Comparison of ENCODE assay signal across 21 mouse cellular contexts in genomic region chr5:108042061-108042460, GRCm38 (mm10). TPM values are rescaled to one million over a fixed set of nuclear protein-coding genes. Genes with fewer than 3 reads are reported as not detected.
DNase-seq lines count a peak whose midpoint lies in the region; ATAC-seq lines count a peak whose summit lies in the region.
"Had no signal": no experiment of that assay in that cellular context is flagged by ENCODE, and none has a peak within 500 bp of the region (broad histone marks: within the 10 kb centered on the region; RNA-seq: fewer than 3 reads in every experiment).

No protein-coding gene starts in this region.

- WGBS in midbrain, embryonic 14.5 days: 81% methylated on average over 5 of the region's 5 CpGs
- 88% methylated on average over 5 of the region's 5 CpGs for WGBS in midbrain, embryonic 10.5 days

- no peaks in the 10 kb centered on the region for H3K27me3 ChIP-seq in megakaryocyte, embryonic 14.5 days (replicated peaks)
- no peaks in the 10 kb centered on the region for H3K27me3 ChIP-seq in midbrain, embryonic 14.5 days (ENCODE audit: control insufficient read depth, insufficient read depth, low read length)
- no peaks in the 10 kb centered on the region for H3K27me3 ChIP-seq in midbrain, embryonic 10.5 days (ENCODE audit: low read depth, poor library complexity, severe bottlenecking)
- H3K27me3 ChIP-seq: embryonic facial prominence, embryonic 13.5 days; embryonic facial prominence, embryonic 15.5 days; forebrain, embryonic 13.5 days; forebrain, embryonic 15.5 days had no signal

- no peak overlapping the region for H3K9ac ChIP-seq in midbrain, embryonic 14.5 days (replicated peaks; ENCODE audit: low read length)
- H3K9ac ChIP-seq: embryonic facial prominence, embryonic 13.5 days; embryonic facial prominence, embryonic 15.5 days; forebrain, embryonic 13.5 days; forebrain, embryonic 15.5 days; forebrain, postnatal 0 days had no signal

- H3K4me2 ChIP-seq in midbrain, embryonic 14.5 days (ENCODE audit: low read length): no peak overlapping the region
- H3K4me2 ChIP-seq: embryonic facial prominence, embryonic 13.5 days; embryonic facial prominence, embryonic 15.5 days; forebrain, embryonic 13.5 days; forebrain, embryonic 15.5 days had no signal

- peaks cover 5% of the 10 kb centered on the region for H3K4me1 ChIP-seq in megakaryocyte, embryonic 14.5 days
- H3K4me1 ChIP-seq in midbrain, embryonic 14.5 days (ENCODE audit: control insufficient read depth, insufficient read depth, low read length): no peaks in the 10 kb centered on the region
- no peaks in the 10 kb centered on the region for H3K4me1 ChIP-seq in midbrain, embryonic 10.5 days
- H3K4me1 ChIP-seq: embryonic facial prominence, embryonic 15.5 days; forebrain, embryonic 13.5 days; forebrain, embryonic 15.5 days had no signal

- no peak overlapping the region for H3K27ac ChIP-seq in midbrain, embryonic 14.5 days (replicated peaks; ENCODE audit: low read depth, low read length)
- H3K27ac ChIP-seq in midbrain, embryonic 10.5 days (replicated peaks): no peak overlapping the region
- H3K27ac ChIP-seq: embryonic facial prominence, embryonic 13.5 days; embryonic facial prominence, embryonic 15.5 days; forebrain, embryonic 13.5 days; forebrain, embryonic 15.5 days had no signal

- no peaks in the 10 kb centered on the region for H3K36me3 ChIP-seq in megakaryocyte, embryonic 14.5 days (replicated peaks; ENCODE audit: low read length)
- H3K36me3 ChIP-seq in midbrain, embryonic 14.5 days (ENCODE audit: control insufficient read depth, insufficient read depth, low read length): no peaks in the 10 kb centered on the region
- H3K36me3 ChIP-seq in midbrain, embryonic 10.5 days: no peaks in the 10 kb centered on the region
- H3K36me3 ChIP-seq: embryonic facial prominence, embryonic 13.5 days; embryonic facial prominence, embryonic 15.5 days; forebrain, embryonic 15.5 days had no signal

- peak overlapping the region; percentile 35 for H3K4me3 ChIP-seq in megakaryocyte, embryonic 14.5 days (replicated peaks)
- H3K4me3 ChIP-seq in midbrain, embryonic 14.5 days (replicated peaks; ENCODE audit: low read depth, low read length): no peak overlapping the region
- no peak overlapping the region for H3K4me3 ChIP-seq in midbrain, embryonic 10.5 days
- H3K4me3 ChIP-seq: embryonic facial prominence, embryonic 13.5 days; embryonic facial prominence, embryonic 15.5 days; forebrain, embryonic 13.5 days; forebrain, embryonic 15.5 days had no signal

- ATAC-seq in megakaryocyte, adult 5-6 weeks (ENCODE audit: poor library complexity, severe bottlenecking): no peak
- ATAC-seq in midbrain, embryonic 14.5 days (ENCODE audit: low FRiP score, low TSS enrichment): no peak
- peak; percentile 30; the same call in 1 of the 2 replicates for ATAC-seq in erythroblast, adult 5-6 weeks (replicated peaks; ENCODE audit: low FRiP score, poor library complexity, severe bottlenecking)
- ATAC-seq: activated CD4-positive, CD25-positive, alpha-beta regulatory T cell, adult 4 months; forebrain, embryonic 13.5 days; forebrain, embryonic 15.5 days; forebrain, postnatal 0 days had no signal

- H3K9me3 ChIP-seq in megakaryocyte, embryonic 14.5 days: no peaks in the 10 kb centered on the region
- no peaks in the 10 kb centered on the region for H3K9me3 ChIP-seq in midbrain, embryonic 14.5 days (ENCODE audit: control insufficient read depth, low read length)
- H3K9me3 ChIP-seq in midbrain, embryonic 10.5 days (replicated peaks): no peaks in the 10 kb centered on the region
- H3K9me3 ChIP-seq: embryonic facial prominence, embryonic 13.5 days; embryonic facial prominence, embryonic 15.5 days; forebrain, embryonic 13.5 days; forebrain, embryonic 15.5 days had no signal

- peak; percentile 8 for DNase-seq in midbrain, embryonic 14.5 days
- DNase-seq in midbrain, embryonic 10.5 days (ENCODE audit: low spot score): no peak
- no peak for DNase-seq in adrenal gland, postnatal 36 days
- DNase-seq: adrenal gland, adult 8-10 months; adrenal gland, postnatal 14 days; cerebellum, adult 11 months; cerebellum, adult 18-20 months; cerebellum, adult 8-10 months; cerebellum, adult 9-11 months; cerebellum, postnatal 14 days; cerebellum, postnatal 36 days; embryo, embryonic 11 days; forebrain, postnatal 0 days had no signal

RNA-seq across cellular contexts. Expression of gene Mtf2, which starts 23.4 kb away (rescaled TPM):
- polyA plus RNA-seq in megakaryocyte, embryonic 14.5 days (2012; ENCODE audit: insufficient read depth, low replicate concordance): 5.8 and 11.6 TPM in 2 replicates
- 32.5 and 36.9 TPM in 2 replicates for total RNA-seq in megakaryocyte, adult 5-6 weeks (2015)
- 33.3 and 46.3 TPM in 2 replicates for total RNA-seq in megakaryocyte, adult 5-6 weeks (2017)
- polyA plus RNA-seq in midbrain, embryonic 14.5 days (2014; fragmentation: Nextera tagmentation; extraction: Ambion mirVana): 91.4 and 113 TPM in 2 replicates
- 136 and 146 TPM in 2 replicates for polyA plus RNA-seq in midbrain, embryonic 10.5 days (2016; fragmentation: Nextera tagmentation; extraction: Ambion mirVana)
- 19.6 and 22.9 TPM in 2 replicates for total RNA-seq in erythroblast, adult 5-6 weeks (2015; ENCODE audit: low replicate concordance)
- total RNA-seq in erythroblast, adult 5-6 weeks (2017; ENCODE audit: low replicate concordance): 18.9 and 32.2 TPM in 2 replicates
- total RNA-seq in adrenal gland, postnatal 36 days (2021): 10 to 100 TPM; 17.8 to 29.2 TPM

RNA-seq across cellular contexts. Expression of gene Fam69a, which starts 55.2 kb away (rescaled TPM):
- 0.94 TPM in 1 of 2 replicates, not detected in the other for polyA plus RNA-seq in megakaryocyte, embryonic 14.5 days (2012; ENCODE audit: insufficient read depth, low replicate concordance)
- 138 and 149 TPM in 2 replicates for total RNA-seq in megakaryocyte, adult 5-6 weeks (2015)
- total RNA-seq in megakaryocyte, adult 5-6 weeks (2017): 55.5 and 60.0 TPM in 2 replicates
- 48.5 and 53.9 TPM in 2 replicates for polyA plus RNA-seq in midbrain, embryonic 14.5 days (2014; fragmentation: Nextera tagmentation; extraction: Ambion mirVana)
- 18.3 and 21.5 TPM in 2 replicates for polyA plus RNA-seq in midbrain, embryonic 10.5 days (2016; fragmentation: Nextera tagmentation; extraction: Ambion mirVana)
- total RNA-seq in erythroblast, adult 5-6 weeks (2015; ENCODE audit: low replicate concordance): 7.9 and 19.0 TPM in 2 replicates
- total RNA-seq in erythroblast, adult 5-6 weeks (2017; ENCODE audit: low replicate concordance): 3.6 and 7.2 TPM in 2 replicates
- 1 to 10 TPM; 5.2 to 8.1 TPM for total RNA-seq in adrenal gland, postnatal 36 days (2021)
